Mouse (Mus musculus) right cerebral cortex, postnatal 36 days (tissue): ENCODE results near the gene Adcy10.

Experiments
- DNase-seq, 2 experiments: peaks; one replicate each; pipeline ENCODE4 v3.0.0; 2022; ENCODE audit warnings: low spot score in 2 of 2, mixed read lengths in 1 of 2

Adcy10 gene

DNA sequence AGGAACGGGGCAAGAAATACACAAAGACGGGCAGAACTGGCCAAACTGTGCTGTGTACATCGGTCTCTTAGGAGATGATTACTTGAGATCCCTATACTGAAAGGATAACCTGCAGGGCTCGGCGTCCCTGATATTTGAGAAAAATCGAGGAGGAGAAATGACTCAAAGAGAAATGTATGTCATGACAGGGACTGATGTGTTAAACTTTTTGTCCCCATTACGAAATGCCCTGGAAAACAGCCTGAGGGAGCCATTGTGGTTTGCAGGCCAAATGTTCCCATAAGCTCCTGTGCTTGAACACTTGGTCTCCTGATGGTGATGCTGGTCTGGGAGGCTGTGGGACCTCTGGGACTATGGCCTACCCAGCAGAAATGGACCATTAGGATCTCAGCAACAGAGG, 35.7 kb downstream of the Adcy10 start:
- DNase-seq = no peak

DNA sequence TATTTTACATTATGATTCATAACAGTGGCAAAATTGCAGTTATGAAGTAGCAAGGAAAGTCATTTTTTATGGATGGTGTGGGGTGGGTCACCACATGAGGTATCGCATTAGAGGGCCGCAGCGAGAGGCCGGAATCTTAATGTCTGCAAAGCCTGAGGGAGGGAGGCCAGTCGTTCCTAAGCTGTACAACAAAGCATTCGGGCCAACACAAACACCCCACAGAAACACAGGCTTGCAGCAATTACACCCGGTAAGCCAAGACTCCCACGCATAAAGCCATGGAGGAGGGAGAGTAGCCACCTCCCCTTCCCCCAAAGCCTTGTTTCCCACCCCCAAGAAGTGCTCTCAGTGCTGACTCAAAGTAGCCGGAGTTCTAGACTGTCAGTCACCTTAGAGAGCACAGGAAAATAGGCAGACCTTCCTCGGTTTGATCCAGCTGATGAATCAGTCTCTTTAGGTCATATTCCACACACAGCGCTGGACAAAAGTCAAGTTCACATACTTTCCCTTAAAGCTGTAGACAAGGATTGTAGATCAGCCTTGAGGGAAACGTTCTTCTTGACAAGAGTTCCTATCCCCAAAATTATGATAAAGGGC, 51.2 kb downstream of the Adcy10 start:
- no peak for DNase-seq

DNA sequence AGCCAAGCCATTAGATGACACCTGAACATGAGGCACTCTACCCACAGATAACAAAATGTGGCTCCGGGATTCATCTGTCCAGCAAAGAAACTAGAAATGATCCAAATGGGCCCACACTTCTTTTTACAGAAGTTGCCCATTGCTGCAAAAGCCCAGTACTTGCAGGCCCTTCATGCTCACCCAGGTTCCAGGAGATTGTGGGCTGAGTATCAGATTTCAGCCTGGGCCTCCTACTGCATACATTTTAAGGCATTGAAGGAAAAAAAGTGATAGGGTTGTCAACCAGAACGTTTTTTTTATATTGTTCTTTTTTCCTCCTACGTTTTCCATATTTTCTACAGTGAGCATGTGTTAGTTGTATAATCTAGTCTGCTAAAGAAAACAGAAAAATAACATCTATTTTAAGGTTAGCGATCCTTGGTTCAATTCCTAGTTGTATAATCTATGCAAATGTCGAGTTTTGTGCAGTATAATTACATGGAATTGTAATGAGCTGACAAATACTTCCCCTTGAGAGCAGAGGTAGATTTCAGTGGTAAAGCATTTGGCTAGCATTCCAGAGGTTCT, 52.3 kb downstream of the Adcy10 start:
- DNase-seq = peak in 1 of 2 experiments; percentile 16

DNA sequence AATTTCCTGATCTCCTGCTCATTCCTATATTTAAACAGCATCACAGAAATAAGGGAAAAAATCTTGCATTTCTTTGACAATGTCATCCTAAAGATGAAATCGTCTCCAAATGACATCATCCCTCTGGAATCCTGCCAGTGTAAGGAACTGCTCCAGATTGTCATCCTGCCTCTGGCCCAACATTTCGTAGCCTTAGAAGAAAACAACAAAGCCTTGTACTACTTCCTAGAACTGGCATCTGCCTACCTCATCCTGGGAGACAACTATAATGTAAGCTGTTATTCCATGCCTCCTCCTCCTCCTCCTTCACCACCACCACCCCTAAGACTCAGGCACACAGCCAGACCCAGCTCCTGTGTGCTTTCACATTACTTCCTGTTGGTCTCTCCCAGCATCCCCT, 71.7 kb downstream of the Adcy10 start:
- DNase-seq = peak; percentile 16 to 20

DNA sequence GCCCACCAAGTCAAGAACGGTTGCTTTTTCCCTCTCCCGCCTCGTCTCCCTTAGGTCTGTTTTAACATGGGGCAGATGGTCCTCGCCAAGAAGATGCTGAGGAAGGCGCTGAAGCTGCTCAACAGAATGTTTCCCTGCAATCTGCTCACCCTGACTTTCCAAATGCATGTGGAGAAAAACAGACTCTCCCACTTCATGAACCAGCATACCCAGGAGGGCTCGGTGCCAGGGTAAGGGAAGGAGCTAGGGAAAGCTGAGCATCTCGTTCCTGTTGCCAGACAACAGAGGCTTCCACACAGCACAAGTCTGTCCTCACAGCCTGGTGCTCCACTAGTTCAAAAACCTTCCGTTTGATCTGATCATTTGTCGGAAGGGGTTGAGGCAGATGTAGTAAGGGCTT, 74.1 kb downstream of the Adcy10 start:
- peak; percentile 75 to 76 for DNase-seq

DNA sequence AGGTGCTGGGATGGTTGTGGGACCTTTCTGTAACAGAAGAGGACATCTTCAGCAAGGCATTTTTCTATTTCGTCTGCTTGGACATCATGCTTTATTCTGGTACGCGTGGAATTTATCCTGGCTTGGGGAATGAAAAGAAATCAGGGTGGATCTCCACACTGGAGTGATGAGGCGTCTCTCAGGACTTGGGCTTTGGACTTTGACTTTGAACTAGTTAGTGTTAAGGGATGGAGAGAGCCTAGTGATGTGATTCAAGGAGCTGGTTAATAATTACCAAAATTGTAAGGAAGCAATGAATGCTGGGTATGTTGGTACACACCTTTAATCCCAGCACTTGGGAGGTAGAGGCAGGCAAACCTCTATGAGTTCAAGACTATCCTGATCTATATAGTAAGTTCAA, 80.3 kb downstream of the Adcy10 start:
- no peak for DNase-seq

DNA sequence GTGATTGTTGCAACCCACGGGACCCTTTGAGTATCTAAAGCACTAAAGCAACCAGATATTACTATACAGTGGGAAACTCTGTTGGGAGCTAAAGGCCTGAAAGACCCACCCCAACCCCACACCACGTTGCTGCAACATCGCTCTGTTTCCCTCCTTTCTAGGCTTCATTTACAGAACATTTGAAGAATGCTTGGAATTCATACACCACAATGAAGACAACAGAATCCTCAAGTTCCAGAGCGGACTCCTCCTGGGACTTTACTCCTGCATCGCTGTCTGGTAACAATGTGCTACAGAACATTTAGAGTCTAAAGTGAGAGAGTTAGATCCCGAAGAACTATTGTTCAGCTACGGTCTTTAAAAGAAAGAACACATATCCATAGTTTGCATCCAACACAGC, 82.5 kb downstream of the Adcy10 start:
- no peak for DNase-seq

DNA sequence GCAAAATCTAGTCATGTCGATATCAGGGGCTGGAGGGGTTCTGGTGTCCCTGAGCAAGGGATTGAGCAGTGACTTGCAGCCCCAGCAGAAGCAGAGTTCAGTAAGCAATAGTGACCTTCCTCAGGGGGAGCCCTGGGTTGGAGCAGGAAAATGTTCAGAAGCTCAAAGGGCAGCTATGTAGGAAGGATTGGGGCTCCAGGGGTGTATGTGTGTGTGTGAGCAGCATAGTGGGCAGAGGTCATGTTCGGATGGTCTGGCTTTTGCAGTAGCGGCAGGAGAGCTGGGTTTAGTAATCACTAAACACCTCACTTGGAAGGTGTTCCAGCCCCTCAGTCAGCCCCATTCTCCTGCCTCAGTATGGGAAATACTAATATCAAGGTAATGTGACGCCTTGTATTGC, 91.0 kb downstream of the Adcy10 start:
- no peak for DNase-seq

DNA sequence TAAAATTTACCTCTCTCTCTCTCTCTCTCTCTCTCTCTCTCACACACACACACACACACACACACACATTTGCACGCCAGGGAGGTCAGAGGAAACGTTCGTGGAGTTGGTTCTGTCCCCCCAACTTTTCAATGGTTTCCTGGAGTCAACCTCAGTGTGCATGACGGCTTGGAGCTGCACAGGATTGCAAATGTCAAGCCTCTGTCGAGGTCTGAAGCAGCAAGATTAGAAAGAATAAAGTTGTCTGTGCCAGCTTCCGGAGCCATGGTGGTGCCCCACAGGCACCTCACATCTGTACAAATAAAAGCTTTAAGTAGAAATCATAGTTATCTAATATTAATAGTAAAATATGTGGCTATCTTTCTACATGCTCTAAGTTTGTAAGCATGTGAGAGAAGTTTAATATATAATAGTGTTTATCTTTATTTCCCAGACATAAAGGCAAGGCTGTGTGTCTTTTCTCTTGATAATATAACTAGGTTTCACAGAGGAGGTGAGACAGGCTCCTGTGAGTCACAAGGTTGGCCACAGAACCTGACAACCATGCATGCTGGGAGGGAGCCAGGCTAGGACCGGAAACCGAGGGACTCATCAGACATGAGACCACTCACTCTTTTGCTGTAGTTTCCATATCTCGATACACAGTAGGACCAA, 91.6 kb downstream of the Adcy10 start:
- no peak for DNase-seq

DNA sequence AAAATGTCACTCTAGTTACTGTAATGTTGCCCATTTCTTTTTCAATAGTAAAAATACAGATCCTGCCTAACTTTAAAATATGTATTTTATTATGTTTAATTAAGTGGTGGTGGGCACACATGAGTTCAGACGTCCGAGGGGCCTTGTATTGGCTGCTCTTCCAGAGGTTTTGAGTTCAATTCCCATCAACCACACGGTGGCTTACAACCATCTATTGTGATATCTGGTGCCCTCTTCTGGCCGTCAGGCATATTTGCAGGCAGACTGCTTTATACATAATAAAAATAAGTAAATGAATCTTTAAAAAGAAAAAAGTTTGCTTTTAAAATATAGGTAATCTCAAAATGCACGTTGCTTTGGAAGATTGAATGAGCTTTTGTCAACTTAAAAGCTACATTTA, 94.3 kb downstream of the Adcy10 start:
- DNase-seq = no peak

DNA sequence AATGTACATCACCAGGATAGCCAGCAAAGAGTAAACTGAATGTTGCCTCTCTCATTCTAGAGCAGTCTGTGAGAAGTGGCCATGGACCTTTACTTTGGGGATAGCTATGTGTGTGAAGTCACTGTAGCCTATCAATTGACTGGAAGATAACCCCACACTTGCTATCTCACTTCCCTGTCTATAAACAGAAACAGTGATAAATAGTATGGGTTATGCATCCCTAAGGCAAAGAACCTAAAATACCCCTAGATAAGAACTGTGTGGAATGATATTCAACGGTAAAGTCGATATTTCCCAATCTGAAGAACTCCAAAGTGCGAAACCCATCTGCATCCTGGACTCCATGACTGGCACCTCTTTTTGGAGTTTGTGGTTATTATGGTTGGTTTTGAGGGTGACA, 96.3 kb downstream of the Adcy10 start:
- DNase-seq = no peak

DNA sequence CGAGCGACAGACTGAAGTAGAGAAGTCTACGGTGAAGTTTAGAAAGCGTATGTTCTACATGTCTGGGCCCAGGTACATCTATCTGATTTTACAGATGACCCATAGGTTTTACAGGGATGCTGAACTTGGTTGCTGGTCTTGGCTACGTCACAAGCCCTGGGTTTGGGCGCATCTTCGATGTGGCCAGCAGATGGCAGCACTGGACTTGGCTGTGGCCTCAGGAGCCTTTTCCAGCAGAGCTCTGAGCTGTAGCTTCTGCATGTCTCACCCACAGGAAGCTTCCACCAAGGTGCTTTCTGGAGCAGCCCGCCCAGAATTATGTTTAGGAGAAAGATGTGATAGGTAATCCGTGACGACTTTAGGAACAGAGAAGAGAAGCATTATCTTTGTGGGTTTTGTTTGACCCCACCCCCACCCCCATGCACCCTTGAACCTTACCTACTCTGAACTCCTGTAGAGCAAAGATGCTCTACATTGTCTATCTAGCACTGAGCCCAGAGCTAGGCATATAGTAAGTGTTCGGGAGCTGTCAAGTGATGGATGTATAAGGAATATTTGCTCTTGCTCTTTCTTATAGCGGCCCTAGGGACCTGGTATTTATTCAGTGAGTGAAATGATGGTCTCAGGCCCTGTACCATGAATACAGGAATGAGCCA, 98.7 kb downstream of the Adcy10 start:
- peak; percentile 80 to 86 for DNase-seq

DNA sequence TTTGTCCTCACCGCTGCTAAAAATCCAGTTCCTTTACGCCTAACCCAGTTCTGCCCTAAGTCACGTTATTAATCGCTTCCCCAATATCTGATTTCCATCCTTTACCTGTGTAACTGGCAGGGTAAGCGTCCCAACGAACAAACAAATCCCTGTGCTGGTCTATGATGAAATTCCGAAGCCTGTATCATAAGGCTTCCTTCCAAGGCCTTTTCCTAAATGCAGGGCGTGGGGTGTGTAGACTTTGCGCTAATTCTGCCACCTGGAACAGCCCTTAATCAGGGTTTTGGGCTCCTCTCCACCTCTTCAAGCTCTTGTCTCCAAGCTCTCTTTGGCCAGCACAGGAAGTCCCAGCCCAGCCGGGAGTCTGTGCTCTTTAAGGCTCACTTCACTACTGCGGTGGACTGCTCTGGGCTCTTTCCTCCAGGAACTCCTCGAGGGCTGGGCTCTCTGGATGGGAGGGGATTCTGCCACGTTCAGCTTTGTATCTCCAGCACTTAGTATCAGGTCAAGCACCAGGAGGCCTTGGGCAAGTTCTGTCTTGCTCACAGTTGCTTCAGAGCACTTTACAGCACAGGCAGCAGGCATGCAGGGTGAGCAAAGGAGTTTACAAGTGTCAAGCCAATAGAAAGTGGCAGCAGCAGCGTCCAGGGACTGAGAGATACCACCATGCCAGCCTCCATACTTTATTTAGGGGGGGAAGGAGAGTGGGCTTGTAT, 100.6 kb downstream of the Adcy10 start:
- DNase-seq = no peak

DNA sequence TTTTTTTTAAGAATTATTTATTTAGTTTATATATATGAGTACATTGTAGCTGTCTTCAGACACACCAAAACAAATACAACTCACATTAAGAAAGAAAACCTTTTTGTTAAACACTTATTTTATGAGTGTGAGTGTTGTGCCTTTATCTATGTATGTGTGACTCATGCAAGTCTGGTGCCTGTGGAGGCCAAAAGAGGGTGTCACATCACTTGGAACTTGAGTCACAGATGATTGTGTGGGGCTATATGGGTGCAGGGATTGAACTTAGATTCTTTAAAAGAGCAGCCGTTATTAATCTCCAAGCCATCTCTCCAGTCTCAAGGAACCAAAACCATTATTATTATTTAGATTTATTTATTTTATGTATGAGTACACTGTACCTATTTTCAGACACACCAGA, 101.4 kb downstream of the Adcy10 start:
- no peak for DNase-seq

DNA sequence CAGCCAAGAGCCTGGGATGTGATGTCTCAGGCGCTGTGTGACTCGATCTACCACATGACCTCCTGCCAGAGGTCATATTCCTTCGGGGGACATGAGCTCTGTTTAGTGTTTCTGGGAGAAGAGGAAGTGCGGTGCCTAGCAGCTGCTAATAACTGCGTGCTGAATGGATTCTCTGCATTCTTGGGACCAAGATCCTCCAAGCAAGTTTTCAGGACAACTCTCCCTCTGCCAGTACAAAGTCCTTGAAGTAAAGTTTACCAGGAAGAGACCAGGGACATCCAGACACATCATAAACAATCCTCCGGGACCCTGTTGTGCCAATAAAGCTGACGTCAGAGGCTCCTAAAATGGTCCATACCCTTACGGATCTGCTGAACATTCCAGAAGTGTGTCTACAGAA, 102.9 kb downstream of the Adcy10 start:
- DNase-seq = no peak

DNA sequence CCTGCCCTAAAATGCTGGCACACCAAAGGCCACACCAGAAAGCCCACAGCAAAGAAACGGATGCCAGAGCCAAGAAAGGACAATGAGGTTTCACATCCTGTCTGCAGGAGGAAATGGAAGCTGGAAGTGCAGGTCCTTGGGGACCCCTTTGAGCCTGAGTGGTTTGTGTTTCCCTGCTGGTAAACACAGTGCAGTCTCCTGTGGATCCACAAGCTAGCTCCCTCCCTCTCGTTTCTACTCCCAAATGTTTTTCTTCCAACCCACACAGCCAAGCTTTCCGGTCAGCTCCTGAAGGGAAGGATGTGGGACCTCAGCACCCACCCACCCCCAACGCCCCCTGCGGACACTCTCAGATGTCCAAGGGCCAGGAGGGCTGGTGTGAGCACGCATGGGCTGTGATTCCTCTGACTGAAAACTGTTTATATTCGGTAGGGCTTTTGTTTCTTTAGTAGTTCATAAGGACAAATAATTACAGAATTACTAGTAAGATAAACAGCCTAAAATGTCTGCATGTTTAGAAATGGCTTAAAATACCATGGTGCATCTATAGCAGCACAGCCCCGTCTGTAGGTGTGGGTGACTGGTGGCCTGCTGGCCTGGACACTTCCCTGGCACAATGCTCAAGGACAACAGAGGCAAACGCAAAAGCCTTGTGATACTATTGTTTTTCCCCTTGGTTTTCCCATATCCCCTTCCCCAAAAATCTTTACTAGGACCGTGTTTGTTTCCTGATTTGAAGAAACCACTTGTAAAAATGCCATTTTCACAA, 104.5 kb downstream of the Adcy10 start:
- no peak for DNase-seq

DNA sequence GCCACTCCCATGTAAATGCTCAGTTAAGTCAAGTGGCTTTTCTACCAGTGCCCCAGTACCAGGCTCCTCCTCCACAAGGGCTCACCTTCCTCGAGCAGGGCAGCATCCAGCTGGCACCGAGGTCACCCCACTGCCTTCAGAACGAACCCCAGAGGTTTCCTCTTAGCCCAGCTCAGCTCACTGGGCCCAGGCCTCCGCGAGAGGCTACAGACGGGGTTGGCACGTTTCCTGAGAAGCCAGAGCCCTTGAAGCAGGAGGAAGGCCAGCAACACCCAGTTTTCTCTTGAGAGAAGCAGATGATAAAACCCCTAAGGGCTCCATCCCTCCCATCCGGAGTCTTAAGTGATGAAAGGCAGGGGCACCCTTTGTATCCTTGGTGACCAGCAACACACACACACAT, 105.8 kb downstream of the Adcy10 start:
- no peak for DNase-seq

DNA sequence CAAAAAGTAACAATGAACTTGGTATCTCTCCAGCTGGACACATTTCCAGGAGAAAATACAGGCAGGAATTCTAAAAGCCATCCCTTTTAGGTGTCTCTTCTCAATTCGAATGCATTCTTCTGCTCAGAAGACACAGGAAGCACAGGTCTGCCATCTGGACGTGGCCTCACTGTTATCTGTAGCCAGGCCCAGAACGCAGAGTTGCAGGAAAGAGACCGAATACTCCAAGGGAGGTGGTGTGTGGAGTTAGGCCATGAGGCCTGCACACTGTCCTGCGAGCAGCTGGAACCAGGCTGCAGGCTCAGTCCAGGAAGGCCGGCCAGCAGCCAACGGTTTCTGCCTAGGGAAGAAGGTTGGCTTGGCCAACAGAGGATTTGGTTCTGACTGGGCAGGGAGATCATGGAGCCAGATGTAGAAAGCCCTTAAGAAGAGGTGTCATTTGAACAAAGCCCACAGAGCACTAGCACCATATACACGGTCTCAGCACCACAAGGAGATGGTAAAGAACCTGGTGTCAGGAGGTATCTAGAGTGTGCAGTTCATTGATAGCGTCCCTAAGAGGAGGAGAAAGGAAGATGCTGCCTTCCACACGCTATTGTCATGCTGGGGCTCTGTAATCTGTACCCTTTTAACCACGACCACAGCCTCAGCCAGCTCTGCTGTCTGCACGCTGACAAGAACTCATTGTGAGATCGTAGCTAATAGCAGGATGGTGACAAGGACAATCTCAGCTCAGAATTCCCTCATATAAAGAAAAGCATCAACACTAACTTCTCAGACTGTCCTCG, 107.5 kb downstream of the Adcy10 start:
- no peak for DNase-seq

DNA sequence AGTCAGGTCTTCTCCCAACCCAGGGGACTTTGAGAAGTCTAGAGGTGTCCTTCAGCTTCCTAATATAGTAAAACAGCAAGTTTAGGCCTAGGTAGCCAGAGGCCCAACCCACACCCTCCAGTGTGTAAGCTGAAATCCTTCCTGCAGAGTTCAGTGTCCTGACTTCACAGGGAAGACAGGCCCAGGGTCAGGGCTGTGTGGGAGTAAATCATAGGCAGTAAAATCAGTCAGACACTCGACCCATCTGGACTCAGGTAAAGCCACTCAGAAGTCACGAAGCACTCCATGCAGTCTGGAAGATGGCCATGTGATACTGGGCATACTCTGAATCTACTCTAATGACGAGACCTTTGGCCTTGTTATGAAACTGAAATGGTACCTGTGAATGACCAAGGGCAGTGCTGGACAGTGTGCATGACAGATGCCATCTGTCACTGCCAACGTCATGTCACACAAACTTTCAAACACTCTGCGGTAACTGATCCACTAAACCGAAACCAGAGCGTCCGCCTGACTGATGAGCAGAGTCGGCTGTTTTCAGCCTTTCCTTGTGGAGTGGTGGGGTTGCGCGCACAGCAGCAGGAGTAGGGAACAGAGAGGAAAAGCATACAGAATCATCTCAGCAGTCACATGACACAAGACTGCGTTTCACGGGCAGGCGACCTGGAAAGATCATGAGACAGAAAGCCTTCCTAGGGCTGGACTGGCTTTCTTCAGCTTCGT, 109.9 kb downstream of the Adcy10 start:
- DNase-seq = no peak

DNA sequence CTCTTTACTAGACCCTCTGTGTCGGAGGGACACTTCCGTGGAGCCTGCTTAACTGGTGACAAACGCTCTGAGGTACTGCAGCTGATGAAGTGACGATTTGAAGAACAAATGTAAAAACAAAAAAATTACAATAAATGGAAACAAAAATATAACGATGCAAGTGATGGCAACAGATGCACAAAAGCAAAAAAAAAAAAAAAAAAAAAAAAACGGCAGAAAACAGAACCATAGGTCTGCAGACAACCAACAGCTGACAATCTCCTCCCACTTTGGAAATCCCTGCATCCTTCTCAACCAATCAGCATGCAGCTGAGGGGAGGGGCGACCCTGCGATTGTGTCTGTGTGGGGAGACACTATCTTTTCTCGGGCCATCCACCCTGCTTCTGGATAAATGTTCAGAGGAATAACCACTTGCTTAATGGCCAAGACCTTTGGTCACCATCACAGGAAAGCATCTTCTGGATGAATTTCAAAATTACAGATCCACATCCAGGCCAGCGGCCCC, 116.8 kb downstream of the Adcy10 start:
- DNase-seq = no peak
